Mouse (Mus musculus) common myeloid progenitor, adult 5-6 weeks (primary cell): ENCODE results near the gene Ggnbp2. TPM values are rescaled to one million over a fixed set of nuclear protein-coding genes. Genes with fewer than 3 reads are reported as not detected.

Source experiments
- ATAC-seq: replicated peaks from 2 replicates; pipeline ENCODE4 v1.8.0; 2016; ENCODE audit warnings: low read depth, mild to moderate bottlenecking, moderate TSS enrichment, inconsistent platforms; ENCODE audit not compliant: poor library complexity, severe bottlenecking
- total RNA-seq: library from RNA; stranded (forward); fragments of 200-1000, 187-1606 nt; gene quantifications from 2 replicates; pipeline ENCODE4 v1.2.3, GENCODE M21; 2017

Ggnbp2 gene
- total RNA-seq, 1 experiment from 2014 or later = 177 TPM

DNA sequence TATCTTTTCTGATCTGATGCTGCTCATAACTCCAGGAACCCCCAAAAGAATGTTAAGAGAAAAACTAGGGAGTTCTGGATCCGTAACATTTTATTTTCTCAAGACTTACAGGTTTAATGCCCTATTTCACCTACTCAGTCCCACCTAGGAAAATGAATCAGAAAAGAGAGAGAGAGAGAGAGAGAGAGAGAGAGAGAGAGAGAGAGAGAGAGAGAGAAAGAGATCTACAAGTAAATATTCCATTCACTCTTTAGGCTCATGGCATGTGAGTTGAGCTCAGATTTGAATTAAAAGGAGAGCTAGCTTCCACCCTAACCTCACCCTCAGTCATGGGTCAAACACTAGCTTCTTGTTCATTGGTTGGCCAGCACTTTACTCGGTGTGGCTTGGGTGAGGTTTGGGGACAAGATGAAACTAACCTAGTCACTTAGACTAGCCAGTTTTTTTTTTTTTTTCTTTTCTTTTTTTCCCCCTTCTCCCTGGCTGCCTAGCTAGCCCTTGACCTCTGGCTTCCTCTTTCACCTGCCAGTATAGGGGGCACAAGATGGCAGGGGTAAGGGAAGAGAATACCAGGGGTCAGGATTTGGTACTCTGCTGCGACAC is 42.6 kb downstream of the Ggnbp2 start:
- ATAC-seq = 0 out of 2 replicates have a peak, but pooled peaks have one; percentile 7

GRCm38 (mm10) chr11:84827492-84827891 is 43.1 kb downstream of the Ggnbp2 start:
- ATAC-seq = no peak

DNA sequence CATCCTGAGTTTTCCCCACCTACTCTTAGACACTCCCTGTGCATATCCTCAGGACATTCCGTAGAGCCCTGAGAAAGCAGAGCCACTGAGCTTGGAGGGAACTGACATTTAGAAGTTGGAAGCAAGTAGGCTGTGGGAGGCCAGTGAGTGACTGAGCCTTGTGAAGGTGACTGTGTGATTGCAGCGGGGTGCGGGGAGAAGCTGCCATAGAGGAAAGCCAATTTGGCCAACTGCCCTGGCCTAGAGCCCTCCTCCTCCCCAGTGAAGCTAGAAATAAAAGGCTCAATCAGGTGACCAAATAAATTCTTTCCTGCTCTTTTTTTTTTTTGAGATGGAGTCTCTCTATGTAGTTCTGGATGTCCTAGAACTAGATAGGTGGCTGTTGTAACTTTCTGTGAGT is 44.4 kb downstream of the Ggnbp2 start:
- no peak for ATAC-seq

GRCm38 (mm10) chr11:84825261-84825807 is 45.3 kb downstream of the Ggnbp2 start:
- ATAC-seq = no peak

GRCm38 (mm10) chr11:84823484-84823897 is 47.1 kb downstream of the Ggnbp2 start:
- ATAC-seq = peak; percentile 40

DNA sequence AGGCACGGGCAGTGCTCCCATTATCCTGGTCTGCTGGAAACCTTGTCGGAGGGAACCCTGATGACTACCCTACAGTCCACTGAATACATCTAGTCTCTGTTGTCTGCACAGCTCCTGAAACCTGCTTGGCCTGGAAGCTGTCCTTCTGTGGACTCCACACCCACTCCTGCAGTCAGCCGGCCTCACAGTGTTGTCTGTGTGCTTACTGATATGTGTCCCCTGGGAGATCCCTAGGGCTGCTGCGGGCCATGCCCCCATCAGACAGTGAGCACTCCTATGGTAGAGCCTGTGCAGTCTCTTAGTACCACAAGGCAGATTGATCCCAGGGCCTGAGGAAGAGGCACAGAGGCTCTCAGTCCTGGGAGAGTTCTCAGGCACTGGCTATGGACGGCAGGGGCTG is 48.1 kb downstream of the Ggnbp2 start:
- no peak for ATAC-seq

DNA sequence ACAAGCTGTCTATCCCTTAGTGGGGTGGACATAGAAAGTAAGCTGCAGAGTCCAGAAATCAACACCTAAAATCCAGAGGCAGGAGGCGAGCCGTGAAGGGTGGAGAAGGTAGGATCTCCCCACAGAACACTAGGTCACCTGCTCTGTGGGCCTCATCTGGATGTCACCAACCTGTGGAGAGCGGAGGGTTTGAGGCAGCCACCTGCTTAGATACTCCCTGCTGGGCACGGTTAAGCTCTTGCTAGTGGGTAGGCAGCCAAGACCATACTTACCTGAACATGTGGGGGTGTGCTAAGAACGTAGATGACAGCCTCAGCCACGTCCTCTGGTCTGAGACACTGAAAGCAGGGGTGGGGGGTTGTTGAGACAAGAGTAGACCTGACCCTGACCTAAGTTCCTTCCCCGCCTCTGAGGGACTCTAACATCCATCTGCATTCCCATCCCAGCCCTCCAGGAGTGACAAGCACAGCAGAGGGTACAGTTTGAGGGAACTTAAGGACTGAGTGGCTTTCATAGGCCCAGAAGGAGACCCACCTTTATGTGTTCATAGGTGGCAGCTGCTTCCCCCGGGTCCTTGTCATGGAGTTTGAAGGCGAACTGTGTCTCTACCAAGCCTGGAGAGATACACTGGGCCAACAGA is 49.4 kb downstream of the Ggnbp2 start:
- ATAC-seq = no peak

DNA sequence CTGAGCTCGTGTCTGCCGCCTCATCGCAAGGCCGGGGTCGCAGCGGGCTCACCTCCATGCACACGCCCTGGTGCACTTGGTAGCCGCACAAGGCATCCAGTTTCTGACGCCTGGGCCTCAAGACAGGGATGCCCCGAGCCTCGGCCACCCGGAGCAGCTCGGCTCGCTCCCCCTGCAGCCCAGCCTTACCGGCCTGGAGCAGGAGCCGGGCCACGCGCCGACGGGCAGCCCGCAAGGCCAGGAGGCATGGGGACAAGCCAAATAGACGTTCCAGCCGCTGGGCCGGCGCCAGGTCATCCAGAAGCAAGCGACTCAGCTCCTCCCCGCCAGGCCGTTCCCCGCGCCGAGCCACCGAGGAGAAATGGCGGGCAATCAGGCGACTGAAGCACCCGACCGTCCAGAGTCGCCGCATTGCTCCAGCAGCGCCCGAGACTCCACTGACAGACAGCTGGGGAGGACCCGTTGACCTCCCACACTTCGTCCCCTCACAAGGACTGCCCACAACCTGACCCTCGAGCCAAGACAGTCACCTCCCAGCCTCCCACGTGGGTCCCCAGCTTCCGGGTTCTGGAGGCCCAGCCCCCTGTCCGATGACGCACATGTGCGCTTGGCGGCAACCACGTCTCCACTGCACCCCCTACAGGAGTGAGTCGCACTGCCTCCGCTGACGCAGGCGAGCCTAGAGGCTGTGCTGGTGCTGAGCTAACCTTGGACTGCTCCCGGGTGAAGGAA is 51.5 kb downstream of the Ggnbp2 start, which contains the start of gene Mrm1:
TSS of gene Mrm1 (minus strand) at position 555 of the 732 bp plus-strand sequence.
- peak; percentile 80 for ATAC-seq

- peak; percentile 57 for ATAC-seq
Measured at GRCm38 (mm10) chr11:84818085-84818960, 52.3 kb downstream of the Ggnbp2 start.

DNA sequence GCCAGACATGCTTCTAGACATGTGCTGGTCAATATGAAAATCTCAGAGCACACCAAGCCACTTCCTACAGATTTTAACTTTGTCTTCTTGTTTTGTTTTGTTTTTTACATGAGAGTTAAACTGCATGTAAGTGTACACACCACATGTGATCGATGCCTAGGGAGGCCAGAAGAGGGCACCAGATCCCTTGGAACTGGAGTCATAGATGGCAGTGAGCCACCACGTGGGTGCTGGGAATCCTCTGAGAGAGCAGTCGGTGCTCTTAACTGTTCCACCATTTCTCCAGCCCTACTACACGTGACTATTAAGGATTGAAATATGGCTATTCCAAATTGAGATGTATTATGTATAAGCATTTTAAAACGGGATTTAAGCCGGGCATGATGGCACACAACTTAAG is 53.3 kb downstream of the Ggnbp2 start:
- no peak for ATAC-seq

- ATAC-seq = peak; percentile 76
Measured at GRCm38 (mm10) chr11:84813724-84814510, 56.7 kb downstream of the Ggnbp2 start.

DNA sequence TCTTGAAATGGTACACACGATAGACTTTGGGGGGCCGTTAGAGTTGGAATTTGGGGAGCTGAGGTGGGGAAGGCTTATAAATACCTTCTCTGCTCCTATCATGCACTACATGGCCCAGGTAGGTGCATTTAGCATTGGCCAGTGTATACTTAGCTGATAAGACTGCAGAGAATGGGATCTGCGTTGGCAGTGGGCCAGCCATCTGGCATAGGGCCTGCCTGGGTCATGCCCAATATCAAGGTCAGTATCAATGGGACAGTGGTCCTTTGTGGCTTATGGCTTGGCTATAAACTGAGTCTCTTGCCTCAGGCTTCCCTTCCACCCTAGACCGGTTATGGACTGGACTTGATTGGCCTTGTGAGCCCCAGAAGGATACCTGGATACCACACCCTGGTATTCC is 66.2 kb downstream of the Ggnbp2 start:
- no peak for ATAC-seq

DNA sequence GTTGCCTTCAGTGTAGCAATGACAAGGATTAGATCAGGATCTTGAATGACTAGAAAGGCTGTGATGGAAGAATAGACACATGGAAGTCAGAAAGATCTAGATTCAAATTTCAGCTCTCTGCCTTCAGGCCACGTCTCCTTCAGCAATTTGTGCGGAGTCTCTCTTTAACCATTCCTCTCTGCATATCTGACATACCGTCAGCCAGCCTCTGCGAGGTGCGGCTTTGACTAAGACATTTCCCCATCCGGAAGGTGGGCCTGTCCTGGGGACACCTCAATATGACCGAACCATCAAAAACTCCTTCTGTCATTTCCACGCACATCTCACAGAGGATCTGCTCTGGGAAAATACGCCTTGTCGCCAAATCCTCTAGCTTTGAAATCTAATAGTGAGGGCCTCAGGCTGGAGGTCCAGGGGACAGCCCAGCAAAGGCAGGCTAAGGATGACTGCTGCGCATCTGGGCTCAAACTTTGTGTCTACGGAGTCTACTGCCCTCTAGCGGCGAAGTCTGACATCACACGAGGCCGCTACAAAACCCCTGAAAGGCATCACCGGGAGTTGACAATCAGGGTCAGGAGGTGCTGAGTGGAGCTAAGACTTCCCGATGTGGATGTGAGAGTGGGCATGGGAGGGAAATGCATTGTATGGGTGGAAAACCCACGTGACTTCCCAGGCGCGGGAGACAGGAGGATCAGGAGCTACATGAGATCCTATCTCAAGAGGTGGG is 72.8 kb downstream of the Ggnbp2 start:
- peak; percentile 86 for ATAC-seq

DNA sequence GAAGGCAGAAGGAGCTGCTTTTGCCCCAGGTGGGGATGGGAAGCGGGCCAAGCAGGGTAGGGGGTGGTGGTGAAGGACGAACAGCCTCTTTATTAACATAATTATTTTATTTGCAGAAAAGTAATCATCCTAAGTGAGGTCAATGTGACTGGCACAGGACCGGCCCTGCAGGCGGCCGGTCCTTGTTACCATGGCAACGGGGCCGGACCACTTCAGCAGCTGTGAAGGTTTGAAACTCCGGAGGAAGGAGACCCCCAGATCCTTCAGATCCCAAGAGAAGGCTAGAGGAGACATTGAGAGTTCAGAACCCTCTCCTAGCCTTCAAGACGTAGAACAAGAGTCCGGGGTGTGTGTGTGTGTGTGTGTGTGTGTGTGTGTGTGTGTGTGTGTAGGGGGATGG is 73.6 kb downstream of the Ggnbp2 start:
- no peak for ATAC-seq

GRCm38 (mm10) chr11:84794496-84795113 is 76.0 kb downstream of the Ggnbp2 start:
- peak; percentile 89 for ATAC-seq

DNA sequence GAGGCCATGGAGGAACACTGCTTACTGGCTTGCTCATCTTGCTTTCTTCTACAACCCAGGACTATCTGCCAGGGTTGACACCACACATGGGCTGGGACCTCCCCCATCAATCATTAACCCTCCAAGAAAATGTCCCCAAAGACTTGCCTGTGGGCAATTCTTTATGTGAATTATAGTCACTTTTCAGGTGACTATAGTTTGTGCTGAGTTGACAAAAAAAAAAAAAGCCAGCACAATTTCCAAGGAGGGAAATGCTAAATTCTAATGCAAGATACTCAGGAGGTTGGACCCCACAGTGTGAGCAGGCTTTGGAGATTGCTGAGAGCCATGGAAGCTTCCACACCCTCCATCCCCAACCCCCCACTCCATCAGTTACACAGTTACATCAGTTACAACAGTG is 77.1 kb downstream of the Ggnbp2 start:
- ATAC-seq = no peak

- no peak for ATAC-seq
Measured at GRCm38 (mm10) chr11:84790383-84790782, 80.2 kb downstream of the Ggnbp2 start.
